Mouse (Mus musculus) hindbrain, embryonic 14.5 days (tissue): ENCODE measurements around the gene Gm49380. TPM values are rescaled to one million over a fixed set of nuclear protein-coding genes. Genes with fewer than 3 reads are reported as not detected.

Source experiments
- ATAC-seq: fragments of 200-750 bp; cut with Nextera tagmentation; 2 replicates; pipeline ENCODE4 v1.8.0; 2017; ENCODE audit warnings: moderate number of reproducible peaks, mild to moderate bottlenecking, moderate TSS enrichment, moderate library complexity; ENCODE audit not compliant: low FRiP score
- DNase-seq: peaks from one replicate; pipeline ENCODE4 v3.0.0-alpha.2; 2015; ENCODE audit warnings: low spot score
- H3K27ac ChIP-seq: fragments of 300-500 bp; sonication (generic); 2 replicates; pipeline ENCODE4 v1.5.1; 2014; ENCODE audit warnings: mild to moderate bottlenecking, moderate library complexity
- H3K27me3 ChIP-seq: fragments of 300-500 bp; sonication (generic); 2 replicates; pipeline ENCODE4 v1.6.1; 2014; ENCODE audit warnings: mild to moderate bottlenecking, low read length, mixed read lengths; ENCODE audit not compliant: control insufficient read depth, insufficient read depth
- H3K36me3 ChIP-seq: fragments of 300-500 bp; sonication (generic); replicated peaks from 2 replicates; pipeline ENCODE4 v1.6.1; 2014; ENCODE audit not compliant: control insufficient read depth, insufficient read depth
- H3K4me1 ChIP-seq: fragments of 300-500 bp; sonication (generic); replicated peaks from 2 replicates; pipeline ENCODE4 v1.6.1; 2014; ENCODE audit warnings: antibody characterized with exemption, low read length, mixed read lengths; ENCODE audit not compliant: control insufficient read depth, insufficient read depth
- H3K4me2 ChIP-seq: fragments of 300-500 bp; sonication (generic); replicated peaks from 2 replicates; pipeline ENCODE4 v1.6.1; 2014; ENCODE audit warnings: mild to moderate bottlenecking, moderate library complexity
- H3K4me3 ChIP-seq: fragments of 300-500 bp; sonication (generic); replicated peaks from 2 replicates; pipeline ENCODE4 v1.5.1; 2014; ENCODE audit warnings: mild to moderate bottlenecking, low read length
- H3K9ac ChIP-seq: fragments of 300-500 bp; sonication (generic); 2 replicates; pipeline ENCODE4 v1.6.1; 2014
- H3K9me3 ChIP-seq: fragments of 300-500 bp; sonication (generic); 2 replicates; pipeline ENCODE4 v1.6.1; 2016; ENCODE audit warnings: low read length; ENCODE audit not compliant: control insufficient read depth
- WGBS: fragments of 180-500 bp; shearing (Covaris S2); extraction: QIAGEN DNeasy Blood & Tissue Kit; methylation state at CpG from one replicate; pipeline ENCODE4 v1.1.7; 2014; 5-methylcytosine and 5-hydroxymethylcytosine counted together
- polyA plus RNA-seq: library from polyadenylated mRNA; unstranded; fragments of >200 nt; fragmentation: Nextera tagmentation; extraction: Ambion mirVana; gene quantifications from 2 replicates; pipeline ENCODE4 v1.2.1, GENCODE M21; 2014

Gm49380 gene
- polyA plus RNA-seq, 1 experiment from 2014 or later, result 0.35 TPM

DNA sequence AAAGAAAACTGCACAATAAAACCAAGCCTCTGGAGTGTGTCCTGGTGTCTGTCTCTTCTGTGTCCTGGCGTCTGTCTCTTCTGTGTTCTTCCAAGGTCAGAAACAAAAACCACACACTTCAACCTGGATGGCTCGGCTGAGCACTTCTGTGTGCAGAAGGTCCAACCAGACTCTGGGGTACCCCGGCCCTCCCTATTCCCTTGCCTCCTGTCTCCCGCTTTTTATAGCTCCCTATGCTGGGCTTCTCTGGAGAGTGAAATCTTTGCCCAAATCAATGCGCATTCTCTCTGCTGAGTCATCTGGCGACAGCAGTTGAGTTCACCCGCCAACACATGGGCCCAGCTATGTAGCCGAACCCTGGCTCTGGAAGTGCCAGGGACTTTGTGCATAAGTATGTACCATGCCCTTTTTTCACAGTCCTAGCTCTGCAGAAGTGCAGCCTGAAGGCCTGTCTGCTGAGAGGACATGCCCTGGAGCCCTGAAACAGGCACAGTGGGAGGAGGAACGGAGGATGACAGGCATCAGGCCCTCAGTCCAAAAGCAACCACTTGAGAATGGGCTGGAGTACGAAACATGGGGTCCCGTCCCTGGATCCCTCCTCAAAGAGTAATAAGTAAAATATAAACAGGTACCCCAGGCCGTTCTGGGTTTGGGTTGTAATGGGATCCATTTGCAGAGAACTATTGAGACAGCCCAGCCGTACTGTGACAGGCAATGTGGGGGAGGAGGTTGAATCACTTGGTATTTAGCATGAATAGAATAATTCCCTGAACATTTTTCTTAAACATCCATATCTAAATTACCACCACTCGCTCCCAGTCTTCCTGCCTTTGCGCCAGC is 64.5 kb downstream of the Gm49380 start:
- WGBS, result 84% methylated on average over 15 of the region's 15 CpGs
- no peaks in the 10 kb centered on the region for H3K9me3 ChIP-seq
- H3K27me3 ChIP-seq, result peaks cover 22% of the 10 kb centered on the region
- no peaks in the 10 kb centered on the region for H3K36me3 ChIP-seq
- no peak overlapping the region for H3K27ac ChIP-seq
- no peak overlapping the region for H3K4me2 ChIP-seq
- DNase-seq (no peak), ATAC-seq (no peak)
- peaks cover under 1% of the 10 kb centered on the region; the same call in 1 of the 2 replicates for H3K4me1 ChIP-seq
- no peak overlapping the region for H3K4me3 ChIP-seq
- H3K9ac ChIP-seq, result no peak overlapping the region

DNA sequence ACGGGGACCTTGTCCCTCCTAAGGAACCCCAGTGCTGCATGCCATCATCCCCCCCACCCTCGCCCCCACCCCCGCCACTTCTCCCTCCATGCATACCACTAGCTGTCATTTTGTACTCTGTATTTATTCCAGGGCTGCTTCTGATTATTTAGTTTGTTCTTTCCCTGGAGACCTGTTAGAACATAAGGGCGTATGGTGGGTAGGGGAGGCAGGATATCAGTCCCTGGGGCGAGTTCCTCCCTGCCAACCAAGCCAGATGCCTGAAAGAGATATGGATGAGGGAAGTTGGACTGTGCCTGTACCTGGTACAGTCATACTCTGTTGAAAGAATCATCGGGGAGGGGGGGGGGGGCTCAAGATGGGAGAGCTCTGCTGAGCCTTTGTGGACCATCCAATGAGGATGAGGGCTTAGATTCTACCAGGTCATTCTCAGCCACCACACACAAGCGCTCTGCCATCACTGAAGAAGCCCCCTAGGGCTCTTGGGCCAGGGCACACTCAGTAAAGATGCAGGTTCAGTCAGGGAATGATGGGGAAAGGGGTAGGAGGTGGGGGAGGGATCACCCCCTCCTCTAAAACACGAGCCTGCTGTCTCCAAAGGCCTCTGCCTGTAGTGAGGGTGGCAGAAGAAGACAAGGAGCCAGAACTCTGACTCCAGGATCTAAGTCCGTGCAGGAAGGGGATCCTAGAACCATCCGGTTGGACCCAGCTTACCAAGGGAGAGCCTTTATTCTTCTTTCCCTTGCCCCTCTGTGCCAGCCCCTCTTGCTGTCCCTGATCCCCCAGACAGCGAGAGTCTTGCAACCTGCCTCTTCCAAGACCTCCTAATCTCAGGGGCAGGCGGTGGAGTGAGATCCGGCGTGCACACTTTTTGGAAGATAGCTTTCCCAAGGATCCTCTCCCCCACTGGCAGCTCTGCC is 65.5 kb downstream of the Gm49380 start:
- H3K27me3 ChIP-seq, result peaks cover 28% of the 10 kb centered on the region
- ATAC-seq (no peak), DNase-seq (no peak)
- peaks cover 10% of the 10 kb centered on the region; the same call in 1 of the 2 replicates for H3K4me1 ChIP-seq
- 79% methylated on average over 14 of the region's 14 CpGs for WGBS
- H3K9ac ChIP-seq, result no peak overlapping the region
- no peaks in the 10 kb centered on the region for H3K9me3 ChIP-seq
- H3K4me3 ChIP-seq, result no peak overlapping the region
- no peak overlapping the region for H3K4me2 ChIP-seq
- H3K36me3 ChIP-seq, result no peaks in the 10 kb centered on the region
- no peak overlapping the region for H3K27ac ChIP-seq

DNA sequence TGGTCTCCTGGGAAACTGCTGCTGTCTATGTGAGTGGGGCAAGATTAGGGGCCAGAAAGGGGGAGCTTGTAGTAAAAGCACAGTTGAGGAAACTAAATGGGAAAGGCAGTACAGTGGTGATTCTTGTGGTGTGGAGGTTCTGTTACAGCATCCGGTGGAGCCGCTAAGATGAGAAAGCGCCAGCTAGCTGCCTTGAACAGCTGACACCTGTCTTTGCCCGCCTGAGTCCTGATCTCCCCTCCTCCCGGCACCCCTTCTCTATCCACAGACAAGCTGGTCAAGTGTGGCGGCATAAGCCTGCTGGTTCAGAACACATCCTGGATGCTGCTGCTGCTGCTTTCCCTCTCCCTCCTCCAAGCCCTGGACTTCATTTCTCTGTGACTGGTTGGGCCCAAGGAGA is 66.2 kb downstream of the Gm49380 start:
- DNase-seq (no peak), ATAC-seq (no peak)
- Histone ChIP-seq H3K27me3 (peaks cover 31% of the 10 kb centered on the region), H3K4me3 (no peak overlapping the region), H3K4me2 (no peak overlapping the region), H3K9me3 (no peaks in the 10 kb centered on the region), H3K9ac (no peak overlapping the region), H3K27ac (no peak overlapping the region), H3K36me3 (no peaks in the 10 kb centered on the region), H3K4me1 (peaks cover 12% of the 10 kb centered on the region; the same call in 1 of the 2 replicates)
- WGBS, result 68% methylated on average over 6 of the region's 6 CpGs

- ATAC-seq, result no peak
- 90% methylated on average over 12 of the region's 12 CpGs for WGBS
These were observed 66.9 kb downstream of the Gm49380 start for GRCm38 (mm10) chr9:44046426-44046825.

DNA sequence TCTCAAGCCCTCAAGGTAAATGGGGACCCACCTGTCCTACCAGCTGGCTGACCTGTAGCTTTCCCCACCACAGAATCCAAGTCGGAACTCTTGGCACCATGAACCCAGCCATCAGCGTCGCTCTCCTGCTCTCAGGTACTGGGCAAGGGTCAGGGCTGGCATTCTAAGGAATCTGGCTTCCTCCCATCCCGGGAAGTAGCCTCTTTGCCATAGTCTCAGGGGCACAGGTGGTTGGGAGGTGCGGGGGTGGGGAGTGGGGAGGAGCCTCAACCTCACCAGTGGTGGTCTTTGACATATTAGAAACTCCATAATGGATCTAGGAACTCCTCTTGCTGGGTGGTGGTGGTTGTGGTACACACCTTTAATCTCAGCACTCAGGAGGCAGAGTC is 67.4 kb downstream of the Gm49380 start:
- Histone ChIP-seq H3K9ac (no peak overlapping the region), H3K4me1 (peaks cover 12% of the 10 kb centered on the region; the same call in 1 of the 2 replicates), H3K27me3 (peaks cover 33% of the 10 kb centered on the region), H3K27ac (no peak overlapping the region), H3K4me3 (no peak overlapping the region), H3K4me2 (no peak overlapping the region), H3K36me3 (no peaks in the 10 kb centered on the region), H3K9me3 (no peaks in the 10 kb centered on the region)
- no peak for ATAC-seq
- no peak for DNase-seq
- 87% methylated on average over 5 of the region's 5 CpGs for WGBS

More at GRCm38 (mm10) chr9:44046426-44046825, 66.9 kb downstream of the Gm49380 start:
- no peak overlapping the region for H3K27ac ChIP-seq
- no peaks in the 10 kb centered on the region for H3K9me3 ChIP-seq
- no peaks in the 10 kb centered on the region for H3K36me3 ChIP-seq
- no peak overlapping the region for H3K4me2 ChIP-seq
- no peak for DNase-seq
- no peak overlapping the region for H3K4me3 ChIP-seq
- H3K4me1 ChIP-seq, result peaks cover 12% of the 10 kb centered on the region; the same call in 1 of the 2 replicates
- H3K27me3 ChIP-seq, result peaks cover 33% of the 10 kb centered on the region
- H3K9ac ChIP-seq, result no peak overlapping the region

DNA sequence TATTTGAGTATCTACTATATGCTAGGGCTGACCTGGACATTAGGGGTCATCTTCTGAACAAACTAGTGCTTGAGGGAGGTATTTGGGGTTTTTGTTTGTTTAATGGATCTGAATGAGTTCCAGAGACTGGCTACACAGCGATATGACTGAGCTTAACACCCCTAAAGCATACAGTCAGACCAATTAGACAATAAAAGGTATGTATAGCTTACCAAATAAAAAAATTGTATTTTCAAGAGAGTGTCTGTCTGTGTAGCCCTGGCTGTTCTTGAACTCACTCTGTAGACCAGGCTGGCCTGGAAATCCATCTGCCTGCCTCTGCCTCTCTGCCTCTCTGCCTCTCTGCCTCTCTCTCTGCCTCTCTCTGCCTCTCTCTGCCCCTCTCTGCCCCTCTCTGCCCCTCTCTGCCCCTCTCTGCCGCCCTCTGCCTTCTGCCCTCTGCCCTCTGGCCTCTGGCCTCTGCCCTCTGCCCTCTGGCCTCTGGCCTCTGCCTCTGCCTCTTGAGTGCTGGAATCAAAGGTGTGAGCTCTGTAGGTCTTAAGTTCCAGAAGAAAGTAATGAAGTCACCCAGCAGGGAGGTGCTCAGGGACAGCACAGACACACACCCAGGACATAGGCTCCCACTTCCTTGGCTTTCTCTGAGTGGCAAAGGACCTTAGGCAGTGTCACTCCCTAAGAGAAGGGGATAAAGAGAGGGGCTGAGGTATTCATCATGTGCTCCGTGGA is 68.0 kb downstream of the Gm49380 start:
- H3K9me3 ChIP-seq, result no peaks in the 10 kb centered on the region
- H3K27ac ChIP-seq, result no peak overlapping the region
- H3K27me3 ChIP-seq, result peaks cover 33% of the 10 kb centered on the region
- no peak overlapping the region for H3K4me2 ChIP-seq
- H3K9ac ChIP-seq, result no peak overlapping the region
- H3K4me1 ChIP-seq, result peaks cover 12% of the 10 kb centered on the region; the same call in 1 of the 2 replicates
- no peaks in the 10 kb centered on the region for H3K36me3 ChIP-seq
- no peak overlapping the region for H3K4me3 ChIP-seq
- ATAC-seq (no peak), DNase-seq (no peak)
- 71% methylated on average over 3 of the region's 3 CpGs for WGBS

GRCm38 (mm10) chr9:44044426-44045157 is 68.7 kb downstream of the Gm49380 start:
- Histone ChIP-seq H3K36me3 (no peaks in the 10 kb centered on the region), H3K9me3 (no peaks in the 10 kb centered on the region), H3K27me3 (peaks cover 33% of the 10 kb centered on the region), H3K9ac (no peak overlapping the region), H3K4me2 (peak overlapping the region; percentile 63), H3K4me1 (peaks cover 12% of the 10 kb centered on the region; the same call in 1 of the 2 replicates), H3K27ac (no peak overlapping the region), H3K4me3 (peak overlapping the region; percentile 31; the same call in 1 of the 2 replicates)
- 41% methylated on average over 14 of the region's 14 CpGs for WGBS
- no peak for ATAC-seq
- DNase-seq, result no peak

- Histone ChIP-seq H3K27ac (no peak overlapping the region), H3K36me3 (no peaks in the 10 kb centered on the region), H3K9ac (peak overlapping the region; percentile 35; the same call in 1 of the 2 replicates), H3K4me2 (peak overlapping the region; percentile 63), H3K4me3 (peak overlapping the region; percentile 31), H3K4me1 (peaks cover 12% of the 10 kb centered on the region; the same call in 1 of the 2 replicates), H3K27me3 (peaks cover 33% of the 10 kb centered on the region), H3K9me3 (no peaks in the 10 kb centered on the region)
- ATAC-seq, result no peak
- WGBS, result 3% methylated on average over 23 of the region's 23 CpGs
- DNase-seq, result no peak
These were observed 69.4 kb downstream of the Gm49380 start for GRCm38 (mm10) chr9:44043708-44044425.
